Mouse (Mus musculus) lung, embryonic 16.5 days (tissue): ENCODE results near the gene Adamts17. TPM values are rescaled to one million over a fixed set of nuclear protein-coding genes. Genes with fewer than 3 reads are reported as not detected.
A peak's percentile ranks its signal among the peaks of the same experiment; 100 is the strongest.

Experiments
- ATAC-seq: fragments of 200-750 bp; cut with Nextera tagmentation; 2 replicates; pipeline ENCODE4 v1.8.0; 2017; ENCODE audit warnings: low read depth, mild to moderate bottlenecking, moderate library complexity
- H3K27ac ChIP-seq: fragments of 300-500 bp; sonication (generic); 2 replicates; pipeline ENCODE4 v1.5.1; 2014; ENCODE audit warnings: mild to moderate bottlenecking, control low read depth, low read length
- H3K27me3 ChIP-seq: fragments of 300-500 bp; sonication (generic); 2 replicates; pipeline ENCODE4 v1.6.1; 2014; ENCODE audit warnings: low read depth, low read length, mixed read lengths; ENCODE audit not compliant: control insufficient read depth, insufficient read depth
- H3K36me3 ChIP-seq: fragments of 300-500 bp; sonication (generic); 2 replicates; pipeline ENCODE4 v1.6.1; 2014; ENCODE audit warnings: low read length; ENCODE audit not compliant: control insufficient read depth, insufficient read depth
- H3K4me1 ChIP-seq: fragments of 300-500 bp; sonication (generic); replicated peaks from 2 replicates; pipeline ENCODE4 v1.6.1; 2014; ENCODE audit warnings: low read length, mixed read lengths; ENCODE audit not compliant: control insufficient read depth, insufficient read depth
- H3K4me2 ChIP-seq: fragments of 300-500 bp; sonication (generic); 2 replicates; pipeline ENCODE4 v1.6.1; 2014; ENCODE audit warnings: low read depth, low read length, control low read depth
- H3K4me3 ChIP-seq: fragments of 300-500 bp; sonication (generic); 2 replicates; pipeline ENCODE4 v1.5.1; 2014; ENCODE audit warnings: mild to moderate bottlenecking, low read length, control low read depth
- H3K9ac ChIP-seq: fragments of 300-500 bp; sonication (generic); 2 replicates; pipeline ENCODE4 v1.6.1; 2014; ENCODE audit warnings: low read length, control low read depth
- H3K9me3 ChIP-seq: fragments of 300-500 bp; sonication (generic); 2 replicates; pipeline ENCODE4 v1.6.1; 2016; ENCODE audit warnings: low read length; ENCODE audit not compliant: control insufficient read depth
- WGBS: fragments of 180-500 bp; shearing (Covaris S2); extraction: QIAGEN DNeasy Blood & Tissue Kit; methylation state at CpG from one replicate; pipeline ENCODE4 v1.1.7; 2014; 5-methylcytosine and 5-hydroxymethylcytosine counted together
- polyA plus RNA-seq: library from polyadenylated mRNA; unstranded; fragments of >200 nt; fragmentation: Nextera tagmentation; extraction: Ambion mirVana; gene quantifications from 2 replicates; pipeline ENCODE4 v1.2.1, GENCODE M21; 2015

The Adamts17 gene
- polyA plus RNA-seq, 1 experiment from 2014 or later: 15.4 TPM

DNA sequence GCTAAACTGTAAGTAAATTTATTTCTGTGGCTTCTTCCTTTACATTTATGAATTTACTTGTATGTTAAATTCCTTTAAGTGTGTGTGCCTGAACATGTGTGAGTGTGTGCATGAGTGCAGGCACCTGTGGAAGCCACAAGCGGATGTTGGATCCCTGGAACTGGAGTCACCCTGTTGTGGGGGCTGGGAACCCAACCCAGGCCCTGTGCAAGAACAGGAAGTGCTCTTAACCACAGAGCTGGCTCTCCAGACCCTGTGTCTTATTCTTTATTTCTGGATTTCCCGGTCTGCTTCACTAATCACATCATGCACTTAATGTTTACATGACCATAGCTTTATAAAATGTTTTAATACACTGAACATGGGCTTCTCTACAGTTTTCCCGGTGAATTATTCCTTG lies 180.4 kb downstream of the Adamts17 start:
- Histone ChIP-seq H3K27ac (no peak overlapping the region), H3K4me1 (no peaks in the 10 kb centered on the region), H3K27me3 (no peaks in the 10 kb centered on the region), H3K4me2 (no peak overlapping the region), H3K9ac (no peak overlapping the region), H3K9me3 (no peaks in the 10 kb centered on the region), H3K36me3 (no peaks in the 10 kb centered on the region), H3K4me3 (no peak overlapping the region)
- WGBS: 71% methylated on average over 3 of the region's 3 CpGs
- ATAC-seq: no peak

DNA sequence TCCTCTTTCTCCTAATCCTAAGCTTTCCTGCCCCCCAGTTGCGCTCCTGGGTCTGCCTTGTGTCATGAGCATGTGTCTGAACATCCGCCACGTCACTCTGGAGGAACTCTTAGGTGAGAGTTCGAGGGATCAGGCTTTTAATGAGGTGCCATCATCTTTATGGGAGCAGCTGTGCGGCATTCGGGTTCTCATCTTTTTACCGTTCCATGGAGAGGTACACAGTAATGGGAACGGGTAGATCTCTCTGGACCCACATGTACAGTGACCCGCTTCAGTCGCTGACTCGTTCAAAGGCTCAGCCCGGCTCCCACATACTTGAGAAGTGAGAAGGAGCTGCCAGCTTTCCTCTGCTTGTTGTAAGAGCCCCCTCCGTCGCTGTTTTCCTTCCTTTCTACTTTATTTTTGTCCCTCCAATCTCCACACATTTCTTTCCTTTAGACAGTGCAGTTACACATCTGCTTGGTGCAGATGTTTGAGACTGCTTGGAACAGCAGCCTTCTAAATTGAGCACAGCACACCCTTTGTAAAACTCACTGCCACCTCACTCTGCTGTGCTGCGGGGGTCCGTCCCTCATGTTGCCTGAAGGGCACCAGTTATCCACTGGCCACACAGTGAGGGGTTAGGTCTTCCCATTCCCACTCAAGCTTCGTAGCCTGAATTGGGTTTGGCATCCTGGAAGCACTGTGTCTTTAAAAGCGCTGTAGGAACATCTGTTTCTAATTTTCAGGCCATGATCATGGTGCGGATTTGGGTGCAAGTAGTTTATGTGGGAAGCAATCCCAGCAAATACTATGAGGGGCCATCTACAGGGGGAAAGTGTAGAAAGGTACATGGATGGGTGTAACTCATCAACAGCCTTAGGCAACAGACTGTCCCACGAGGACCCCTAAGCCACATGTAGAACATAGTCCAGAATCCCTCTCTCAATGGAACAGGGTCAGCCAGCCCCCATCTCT lies 186.9 kb downstream of the Adamts17 start:
- no peak overlapping the region for H3K9ac ChIP-seq
- peaks cover 2% of the 10 kb centered on the region for H3K4me1 ChIP-seq
- H3K36me3 ChIP-seq: peaks cover 6% of the 10 kb centered on the region; the same call in 1 of the 2 replicates
- no peaks in the 10 kb centered on the region for H3K27me3 ChIP-seq
- H3K9me3 ChIP-seq: no peaks in the 10 kb centered on the region
- 0 out of 2 replicates have a peak overlapping the region, but pooled peaks have one; percentile 14 for H3K27ac ChIP-seq
- ATAC-seq: peak; percentile 58; the same call in 1 of the 2 replicates
- no peak overlapping the region for H3K4me3 ChIP-seq
- WGBS: 47% methylated on average over 20 of the region's 20 CpGs
- H3K4me2 ChIP-seq: no peak overlapping the region

DNA sequence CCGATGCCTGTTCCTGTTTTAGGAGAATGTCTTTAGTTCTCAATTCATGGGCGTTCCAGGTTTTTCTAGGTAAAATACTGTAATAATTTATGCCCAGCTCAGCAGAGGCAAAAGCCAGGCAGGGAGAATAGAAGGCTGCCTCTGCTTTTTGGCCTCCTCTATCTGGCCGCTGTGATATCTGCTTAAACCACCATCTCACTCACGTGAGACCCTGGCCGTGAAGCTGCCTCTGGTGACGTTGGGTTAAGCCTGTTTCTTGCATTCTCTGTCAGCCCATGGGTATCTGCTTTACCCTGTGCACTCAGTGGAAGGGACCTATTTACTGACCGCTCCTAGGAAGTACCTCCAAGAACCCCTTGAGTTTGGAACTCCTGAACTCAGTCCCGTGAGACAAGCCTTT lies 187.7 kb downstream of the Adamts17 start:
- ATAC-seq: no peak
- Histone ChIP-seq H3K4me2 (no peak overlapping the region), H3K27ac (no peak overlapping the region), H3K4me1 (peaks cover 2% of the 10 kb centered on the region), H3K9me3 (no peaks in the 10 kb centered on the region), H3K9ac (no peak overlapping the region), H3K27me3 (no peaks in the 10 kb centered on the region), H3K4me3 (no peak overlapping the region), H3K36me3 (peaks cover 6% of the 10 kb centered on the region; the same call in 1 of the 2 replicates)
- 89% methylated on average over 8 of the region's 8 CpGs for WGBS

DNA sequence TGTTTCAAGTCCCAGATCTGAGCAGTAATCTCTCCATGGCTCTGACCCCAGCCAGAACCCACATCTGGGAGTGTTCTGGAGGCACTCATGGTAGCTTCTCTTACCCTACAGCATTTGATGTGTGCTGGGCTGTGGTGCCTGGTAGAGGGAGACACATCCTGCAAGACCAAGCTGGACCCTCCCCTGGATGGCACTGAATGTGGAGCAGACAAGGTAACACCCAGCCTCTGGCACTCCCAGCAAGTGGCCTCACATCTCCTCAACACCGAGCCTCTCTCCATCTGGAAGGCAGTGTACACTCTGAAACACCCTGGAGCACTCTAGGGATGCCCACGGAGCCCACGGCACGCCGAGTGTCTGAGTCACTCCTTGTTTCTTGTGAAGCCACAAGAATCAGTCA lies 188.2 kb downstream of the Adamts17 start:
- Histone ChIP-seq H3K4me1 (peaks cover 2% of the 10 kb centered on the region), H3K9me3 (no peaks in the 10 kb centered on the region), H3K4me2 (no peak overlapping the region), H3K36me3 (peaks cover 6% of the 10 kb centered on the region; the same call in 1 of the 2 replicates), H3K27ac (no peak overlapping the region), H3K9ac (no peak overlapping the region), H3K4me3 (no peak overlapping the region), H3K27me3 (no peaks in the 10 kb centered on the region)
- WGBS: 94% methylated on average over 5 of the region's 5 CpGs
- no peak for ATAC-seq

DNA sequence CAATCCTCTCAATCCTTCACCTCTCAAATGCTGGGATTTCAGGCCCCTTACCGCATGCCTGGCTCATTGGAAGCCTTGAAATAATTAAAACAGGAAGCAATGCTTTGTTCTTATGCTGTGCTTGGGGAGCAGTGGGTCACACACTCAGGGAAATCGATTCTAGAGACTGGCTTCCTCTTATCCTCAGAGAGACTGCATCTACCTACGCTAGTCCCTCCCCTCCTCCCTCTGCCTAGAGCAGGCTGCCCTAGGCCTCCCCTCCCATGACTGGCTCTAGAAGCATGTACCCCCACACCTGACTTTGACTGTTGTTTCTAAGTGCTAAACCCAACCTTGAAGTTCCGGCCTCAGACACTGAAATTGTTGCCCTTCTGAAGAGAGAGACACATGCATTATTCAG lies 189.4 kb downstream of the Adamts17 start:
- Histone ChIP-seq H3K27ac (no peak overlapping the region), H3K9ac (no peak overlapping the region), H3K4me1 (peaks cover 2% of the 10 kb centered on the region), H3K36me3 (peaks cover 6% of the 10 kb centered on the region; the same call in 1 of the 2 replicates), H3K4me3 (no peak overlapping the region), H3K4me2 (no peak overlapping the region), H3K27me3 (no peaks in the 10 kb centered on the region), H3K9me3 (no peaks in the 10 kb centered on the region)
- no peak for ATAC-seq
- 72% methylated on average over 4 of the region's 4 CpGs for WGBS

DNA sequence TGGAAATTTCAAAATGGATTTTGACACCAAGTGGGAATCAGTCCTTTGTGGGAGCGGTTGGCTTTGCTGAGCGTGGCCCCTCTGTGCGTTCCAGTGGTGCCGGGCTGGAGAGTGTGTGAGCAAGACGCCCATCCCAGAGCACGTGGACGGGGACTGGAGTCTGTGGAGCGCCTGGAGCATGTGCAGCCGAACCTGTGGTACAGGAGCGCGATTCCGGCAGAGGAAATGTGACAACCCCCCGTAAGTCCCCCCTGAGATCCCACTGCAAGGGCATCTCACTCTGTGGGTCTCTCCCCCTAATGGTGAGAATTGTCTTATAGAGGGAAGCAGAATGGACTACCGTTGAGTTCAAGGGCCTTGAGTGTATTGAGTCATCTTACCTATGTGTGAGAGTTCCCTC lies 189.9 kb downstream of the Adamts17 start:
- no peak for ATAC-seq

DNA sequence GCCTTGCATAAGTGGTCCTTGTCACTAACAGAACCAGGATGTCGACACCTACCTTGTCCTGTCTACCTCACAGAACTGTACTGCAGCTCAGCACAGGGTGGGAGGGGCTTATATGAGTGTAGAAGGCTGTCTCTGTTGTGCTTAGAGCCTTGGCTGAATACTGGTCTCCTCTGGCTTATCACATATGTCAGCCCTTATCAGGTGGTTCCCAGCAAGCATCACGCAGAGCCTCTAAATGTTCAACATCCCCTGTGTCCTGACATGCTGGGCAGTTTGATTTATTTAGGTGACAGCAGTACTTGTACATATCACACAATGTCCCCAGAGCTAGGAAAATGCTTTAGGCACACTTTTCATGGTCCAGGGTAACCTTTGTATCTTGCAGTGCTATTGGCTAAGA lies 191.7 kb downstream of the Adamts17 start:
- 41% methylated on average over 2 of the region's 2 CpGs for WGBS
- H3K4me3 ChIP-seq: no peak overlapping the region
- no peaks in the 10 kb centered on the region for H3K27me3 ChIP-seq
- H3K4me1 ChIP-seq: peaks cover 7% of the 10 kb centered on the region
- H3K36me3 ChIP-seq: peaks cover 6% of the 10 kb centered on the region; the same call in 1 of the 2 replicates
- peak; percentile 24; the same call in 1 of the 2 replicates for ATAC-seq
- H3K9ac ChIP-seq: no peak overlapping the region
- H3K27ac ChIP-seq: no peak overlapping the region
- no peak overlapping the region for H3K4me2 ChIP-seq
- no peaks in the 10 kb centered on the region for H3K9me3 ChIP-seq

More for the DNA sequence above, 189.9 kb downstream of the Adamts17 start:
- 94% methylated on average over 14 of the region's 14 CpGs for WGBS
- H3K27ac ChIP-seq: no peak overlapping the region
- no peak overlapping the region for H3K9ac ChIP-seq
- H3K36me3 ChIP-seq: peaks cover 6% of the 10 kb centered on the region; the same call in 1 of the 2 replicates
- H3K27me3 ChIP-seq: no peaks in the 10 kb centered on the region
- no peak overlapping the region for H3K4me3 ChIP-seq
- H3K9me3 ChIP-seq: no peaks in the 10 kb centered on the region
- H3K4me1 ChIP-seq: peaks cover 5% of the 10 kb centered on the region
- no peak overlapping the region for H3K4me2 ChIP-seq

DNA sequence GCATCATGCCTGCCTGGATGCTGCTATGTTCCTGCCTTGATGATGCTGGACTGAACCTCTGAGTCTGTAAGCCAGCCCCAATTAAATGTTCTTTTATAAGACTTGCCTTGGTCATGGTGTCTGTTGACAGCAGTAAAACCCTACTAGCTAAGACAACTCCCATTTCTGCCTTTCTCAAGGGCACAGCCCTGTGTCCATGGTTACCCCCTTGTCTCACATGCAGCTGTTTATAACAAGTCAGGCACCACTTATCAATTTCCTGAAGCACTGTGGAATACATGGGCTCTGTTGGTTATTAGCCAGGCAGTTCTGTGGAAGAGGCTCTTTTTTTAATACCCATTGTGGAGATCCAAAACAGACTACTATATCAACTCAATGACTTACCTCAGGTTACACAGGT lies 193.1 kb downstream of the Adamts17 start:
- H3K27ac ChIP-seq: no peak overlapping the region

DNA sequence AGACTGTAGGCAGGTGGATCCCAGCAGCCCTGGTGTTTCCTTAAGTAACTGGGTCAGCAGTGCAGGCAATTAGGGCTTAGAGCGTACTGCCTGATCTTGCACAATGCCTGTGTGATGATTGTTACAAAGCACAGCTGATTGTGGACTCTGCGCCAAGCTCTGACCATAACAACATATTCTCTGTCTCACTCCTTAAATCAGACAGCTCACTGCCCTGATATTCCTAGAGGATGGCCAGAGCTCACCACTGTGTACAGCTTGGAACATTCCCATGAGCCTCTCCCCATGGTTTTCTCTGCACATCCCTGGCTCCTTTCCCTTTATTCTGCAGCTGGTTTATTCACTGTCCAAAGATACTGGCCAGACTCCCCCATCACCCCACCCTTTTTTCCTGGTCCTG lies 194.8 kb downstream of the Adamts17 start:
- H3K9me3 ChIP-seq: no peaks in the 10 kb centered on the region
- H3K27ac ChIP-seq: peak overlapping the region; percentile 43; the same call in 1 of the 2 replicates
- H3K36me3 ChIP-seq: 0 out of 2 replicates have a peak, but pooled peaks cover 1% of the 10 kb centered on the region
- H3K4me3 ChIP-seq: no peak overlapping the region
- no peak overlapping the region for H3K9ac ChIP-seq
- H3K27me3 ChIP-seq: no peaks in the 10 kb centered on the region
- ATAC-seq: peak; percentile 94
- no peak overlapping the region for H3K4me2 ChIP-seq
- H3K4me1 ChIP-seq: peaks cover 7% of the 10 kb centered on the region
- WGBS: 74% methylated on average over 2 of the region's 2 CpGs

More for the DNA sequence above, 193.1 kb downstream of the Adamts17 start:
- Histone ChIP-seq H3K4me3 (no peak overlapping the region), H3K4me2 (no peak overlapping the region), H3K9me3 (no peaks in the 10 kb centered on the region), H3K4me1 (peaks cover 7% of the 10 kb centered on the region), H3K9ac (no peak overlapping the region), H3K36me3 (peaks cover 5% of the 10 kb centered on the region; the same call in 1 of the 2 replicates), H3K27me3 (no peaks in the 10 kb centered on the region)
- ATAC-seq: no peak
